Mouse (Mus musculus) ES-Bruce4 (cell line): ENCODE measurements around the gene Sectm1b.

Source experiments
- CTCF ChIP-seq: IDR thresholded peaks from one replicate; pipeline ENCODE4 v1.8.1; 2011; ENCODE audit warnings: low read depth, low read length
- EP300 ChIP-seq: IDR thresholded peaks from 2 replicates; pipeline ENCODE4 v1.6.1; 2011; ENCODE audit warnings: low read depth, low read length; ENCODE audit not compliant: insufficient read depth
- POLR2A ChIP-seq: IDR thresholded peaks from one replicate; pipeline ENCODE4 v1.8.1; 2011; ENCODE audit warnings: low read length; ENCODE audit not compliant: insufficient read depth

DNA sequence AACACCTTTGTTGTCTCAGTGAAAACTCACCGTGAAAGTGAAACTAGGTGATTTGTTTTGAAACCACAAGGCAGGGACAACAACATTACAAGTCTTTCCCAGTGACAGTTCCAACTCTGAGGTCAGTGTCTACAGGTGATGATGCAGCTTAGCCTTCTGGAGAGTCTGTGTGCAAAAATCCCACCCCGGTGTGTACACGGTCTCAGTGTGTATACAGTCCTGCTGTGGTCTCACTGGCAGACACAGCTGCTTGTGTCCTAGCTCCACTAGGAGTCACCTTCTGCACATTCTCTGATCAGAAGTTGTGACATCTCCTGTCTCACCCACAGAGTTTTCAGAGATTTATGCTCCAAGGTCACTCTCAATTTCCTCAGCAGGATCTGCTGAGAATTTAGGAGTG is 828 bp upstream of the Sectm1b start:
- TF ChIP-seq POLR2A (no peak), CTCF (no peak), EP300 (no peak)
